Mouse (Mus musculus) intestine, embryonic 16.5 days (tissue): ENCODE measurements around the gene Iqgap2. TPM values are rescaled to one million over a fixed set of nuclear protein-coding genes. Genes with fewer than 3 reads are reported as not detected.

Experiments
- ATAC-seq: fragments of 200-750 bp; cut with Nextera tagmentation; 2 replicates; pipeline ENCODE4 v1.8.0; 2017; ENCODE audit warnings: moderate TSS enrichment, moderate library complexity
- H3K27ac ChIP-seq: fragments of 300-500 bp; sonication (generic); 2 replicates; pipeline ENCODE4 v1.5.1; 2014; ENCODE audit warnings: mild to moderate bottlenecking, low read length
- H3K27me3 ChIP-seq: fragments of 300-500 bp; sonication (generic); replicated peaks from 2 replicates; pipeline ENCODE4 v1.6.1; 2014; ENCODE audit warnings: low read length, control low read depth, mixed read lengths; ENCODE audit not compliant: control insufficient read depth, insufficient read depth
- H3K36me3 ChIP-seq: fragments of 300-500 bp; sonication (generic); 2 replicates; pipeline ENCODE4 v1.6.1; 2014; ENCODE audit warnings: low read length, control low read depth; ENCODE audit not compliant: control insufficient read depth, insufficient read depth
- H3K4me1 ChIP-seq: fragments of 300-500 bp; sonication (generic); 2 replicates; pipeline ENCODE4 v1.6.1; 2014; ENCODE audit warnings: low read length, control low read depth, mixed read lengths; ENCODE audit not compliant: control insufficient read depth, insufficient read depth
- H3K4me2 ChIP-seq: fragments of 300-500 bp; sonication (generic); 2 replicates; pipeline ENCODE4 v1.6.1; 2014; ENCODE audit warnings: low read depth, low read length, control low read depth
- H3K4me3 ChIP-seq: fragments of 300-500 bp; sonication (generic); 2 replicates; pipeline ENCODE4 v1.5.1; 2014; ENCODE audit warnings: mild to moderate bottlenecking, low read length
- H3K9ac ChIP-seq: fragments of 300-500 bp; sonication (generic); 2 replicates; pipeline ENCODE4 v1.6.1; 2014; ENCODE audit warnings: low read depth, low read length
- H3K9me3 ChIP-seq: fragments of 300-500 bp; sonication (generic); 2 replicates; pipeline ENCODE4 v1.6.1; 2016; ENCODE audit warnings: low read length, control low read depth; ENCODE audit not compliant: control insufficient read depth
- WGBS: fragments of 180-500 bp; shearing (Covaris S2); extraction: QIAGEN DNeasy Blood & Tissue Kit; methylation state at CpG from one replicate; pipeline ENCODE4 v1.1.7; 2014; 5-methylcytosine and 5-hydroxymethylcytosine counted together
- polyA plus RNA-seq: library from polyadenylated mRNA; unstranded; fragments of >200 nt; fragmentation: Nextera tagmentation; extraction: Ambion mirVana; gene quantifications from 2 replicates; pipeline ENCODE4 v1.2.1, GENCODE M21; 2015

Iqgap2 gene
- polyA plus RNA-seq, 1 experiment from 2014 or later: 29.4 TPM

DNA sequence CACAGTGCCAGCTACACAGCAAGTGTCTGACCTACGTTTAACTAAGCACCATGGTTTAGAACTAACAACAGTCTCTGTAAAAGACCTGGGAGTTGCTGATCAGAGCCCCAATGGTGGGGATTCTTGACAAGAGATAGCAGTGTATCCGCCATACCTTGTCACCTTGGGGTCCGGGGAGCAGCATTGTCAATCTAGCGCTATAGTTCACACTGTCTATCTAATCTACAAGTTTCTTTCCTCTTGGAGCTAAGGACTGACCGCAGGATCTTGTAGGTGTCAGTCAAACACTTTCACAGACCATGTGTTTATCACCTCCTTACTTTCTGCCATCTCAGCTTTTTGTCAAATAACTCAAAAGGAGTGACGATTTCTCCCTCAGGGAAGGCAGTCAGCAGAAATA is 87.6 kb downstream of the Iqgap2 start:
- no peak overlapping the region for H3K4me3 ChIP-seq
- WGBS: 78% methylated on average over 6 of the region's 6 CpGs
- no peak overlapping the region for H3K27ac ChIP-seq
- H3K36me3 ChIP-seq: no peaks in the 10 kb centered on the region
- no peak overlapping the region for H3K9ac ChIP-seq
- peaks cover 7% of the 10 kb centered on the region; the same call in 1 of the 2 replicates for H3K4me1 ChIP-seq
- ATAC-seq: no peak
- no peaks in the 10 kb centered on the region for H3K9me3 ChIP-seq
- no peak overlapping the region for H3K4me2 ChIP-seq
- no peaks in the 10 kb centered on the region for H3K27me3 ChIP-seq

DNA sequence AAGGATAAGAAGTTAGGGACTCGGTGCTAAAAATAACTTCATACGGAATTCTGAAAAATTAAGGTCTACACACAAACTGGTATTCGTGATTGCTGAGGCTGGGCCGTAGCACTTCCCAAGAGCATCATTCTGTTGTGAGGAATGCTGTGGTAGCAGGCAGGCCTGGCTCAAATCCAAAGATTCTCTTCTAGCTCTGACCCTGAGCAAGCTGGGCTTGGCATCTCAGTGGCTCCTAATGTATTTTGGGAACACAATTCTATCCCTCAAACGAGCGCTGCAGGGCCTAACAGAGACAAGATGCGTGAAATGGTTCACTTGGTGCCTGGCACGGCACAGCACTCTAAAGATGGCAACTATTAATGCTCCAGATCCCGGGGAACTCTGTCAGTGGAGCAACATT is 90.8 kb downstream of the Iqgap2 start:
- Histone ChIP-seq H3K4me2 (no peak overlapping the region), H3K4me3 (no peak overlapping the region), H3K36me3 (no peaks in the 10 kb centered on the region), H3K9ac (no peak overlapping the region), H3K27ac (no peak overlapping the region), H3K9me3 (no peaks in the 10 kb centered on the region), H3K27me3 (no peaks in the 10 kb centered on the region), H3K4me1 (peaks cover 6% of the 10 kb centered on the region; the same call in 1 of the 2 replicates)
- 78% methylated on average over 9 of the region's 9 CpGs for WGBS
- no peak for ATAC-seq

DNA sequence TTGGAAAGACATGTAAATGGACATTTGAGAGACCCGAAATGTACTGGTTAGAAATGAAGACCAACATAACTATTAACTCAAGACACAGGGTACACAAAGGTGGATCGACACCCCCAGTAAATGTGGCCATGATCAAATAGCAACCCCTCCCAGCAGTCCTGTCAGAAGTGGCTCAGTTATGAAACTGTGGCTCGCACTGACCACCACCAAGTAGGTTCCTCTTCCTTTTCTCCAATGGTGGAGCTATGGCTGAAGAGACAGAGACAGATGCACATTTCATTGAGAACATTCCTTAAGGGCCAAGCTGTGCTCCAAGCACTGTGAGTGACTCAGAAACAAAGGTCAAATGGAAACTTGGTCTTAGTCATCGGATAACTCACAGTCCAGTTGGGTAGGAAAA is 92.4 kb downstream of the Iqgap2 start:
- Histone ChIP-seq H3K9ac (no peak overlapping the region), H3K27ac (no peak overlapping the region), H3K4me1 (peaks cover 3% of the 10 kb centered on the region; the same call in 1 of the 2 replicates), H3K9me3 (no peaks in the 10 kb centered on the region), H3K36me3 (no peaks in the 10 kb centered on the region), H3K27me3 (no peaks in the 10 kb centered on the region), H3K4me2 (no peak overlapping the region), H3K4me3 (no peak overlapping the region)
- 72% methylated on average over 4 of the region's 4 CpGs for WGBS
- ATAC-seq: no peak

DNA sequence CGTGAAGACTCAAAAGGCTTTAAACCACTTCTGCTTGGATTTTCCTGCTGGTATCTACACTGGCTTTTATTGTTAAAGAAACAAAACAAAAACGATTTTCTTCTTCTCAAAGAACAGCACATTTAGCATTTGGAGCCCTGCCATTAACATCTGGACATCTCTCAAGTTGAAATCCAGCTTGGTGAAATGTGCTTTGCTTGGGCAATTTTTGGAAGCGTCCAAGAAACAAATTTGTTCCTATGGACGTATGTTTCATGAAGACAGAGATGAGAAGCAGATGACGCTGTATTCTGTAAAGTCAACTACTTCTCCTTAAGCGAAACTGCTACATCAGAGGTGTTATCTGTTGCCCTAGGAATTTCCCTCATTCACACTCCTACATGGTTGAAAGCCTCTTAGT is 93.0 kb downstream of the Iqgap2 start:
- no peaks in the 10 kb centered on the region for H3K36me3 ChIP-seq
- no peak overlapping the region for H3K4me2 ChIP-seq
- peaks cover 3% of the 10 kb centered on the region; the same call in 1 of the 2 replicates for H3K4me1 ChIP-seq
- H3K27ac ChIP-seq: no peak overlapping the region
- ATAC-seq: no peak
- H3K9me3 ChIP-seq: no peaks in the 10 kb centered on the region
- no peak overlapping the region for H3K9ac ChIP-seq
- 48% methylated on average over 6 of the region's 6 CpGs for WGBS
- no peaks in the 10 kb centered on the region for H3K27me3 ChIP-seq
- H3K4me3 ChIP-seq: no peak overlapping the region

DNA sequence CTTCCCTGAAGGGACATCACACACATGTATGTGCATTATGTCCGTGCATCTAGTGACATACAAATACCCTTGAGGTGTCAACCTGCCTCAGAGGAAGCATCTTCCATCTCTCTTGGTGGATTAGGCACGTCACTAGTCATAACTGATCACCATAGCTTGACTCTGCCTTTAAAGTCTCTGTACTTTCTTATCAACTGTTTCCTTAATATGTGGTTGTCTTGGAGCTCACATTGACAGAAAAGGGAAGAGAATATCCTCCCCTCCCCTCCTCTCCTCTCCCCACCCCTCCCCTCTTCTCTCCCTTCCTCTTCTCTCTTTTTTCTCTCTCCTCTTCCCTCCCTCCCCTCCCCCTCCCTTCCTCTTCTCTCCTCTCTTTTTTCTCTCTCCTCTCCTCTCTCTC is 94.2 kb downstream of the Iqgap2 start:
- 92% methylated on average over 2 of the region's 2 CpGs for WGBS
- Histone ChIP-seq H3K27me3 (no peaks in the 10 kb centered on the region), H3K36me3 (no peaks in the 10 kb centered on the region), H3K9ac (no peak overlapping the region), H3K4me2 (no peak overlapping the region), H3K4me3 (no peak overlapping the region), H3K4me1 (peaks cover 3% of the 10 kb centered on the region; the same call in 1 of the 2 replicates), H3K27ac (no peak overlapping the region), H3K9me3 (no peaks in the 10 kb centered on the region)
- ATAC-seq: no peak

DNA sequence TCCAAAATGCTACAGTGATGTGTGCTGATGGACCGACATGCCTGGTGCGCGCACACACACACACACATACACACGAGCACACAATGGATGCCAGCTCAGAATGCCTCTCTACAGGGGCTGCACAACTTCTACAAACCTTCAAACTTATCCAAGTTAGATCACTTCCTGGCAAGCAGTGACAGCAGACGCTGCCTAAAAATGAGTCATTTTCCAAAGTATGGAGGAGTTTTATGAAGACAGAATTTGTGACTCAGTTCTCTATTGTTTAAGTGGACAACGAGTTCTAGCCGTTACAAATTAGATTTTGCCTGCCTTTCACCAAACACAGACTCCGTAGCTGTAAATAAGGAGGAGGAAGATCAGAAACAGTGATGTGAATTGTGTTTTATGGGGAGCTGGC is 97.4 kb downstream of the Iqgap2 start:
- no peak for ATAC-seq
- Histone ChIP-seq H3K9me3 (no peaks in the 10 kb centered on the region), H3K4me2 (no peak overlapping the region), H3K27me3 (no peaks in the 10 kb centered on the region), H3K36me3 (no peaks in the 10 kb centered on the region), H3K9ac (no peak overlapping the region), H3K27ac (no peak overlapping the region), H3K4me3 (no peak overlapping the region), H3K4me1 (peaks cover 4% of the 10 kb centered on the region; the same call in 1 of the 2 replicates)
- WGBS: 73% methylated on average over 8 of the region's 8 CpGs

DNA sequence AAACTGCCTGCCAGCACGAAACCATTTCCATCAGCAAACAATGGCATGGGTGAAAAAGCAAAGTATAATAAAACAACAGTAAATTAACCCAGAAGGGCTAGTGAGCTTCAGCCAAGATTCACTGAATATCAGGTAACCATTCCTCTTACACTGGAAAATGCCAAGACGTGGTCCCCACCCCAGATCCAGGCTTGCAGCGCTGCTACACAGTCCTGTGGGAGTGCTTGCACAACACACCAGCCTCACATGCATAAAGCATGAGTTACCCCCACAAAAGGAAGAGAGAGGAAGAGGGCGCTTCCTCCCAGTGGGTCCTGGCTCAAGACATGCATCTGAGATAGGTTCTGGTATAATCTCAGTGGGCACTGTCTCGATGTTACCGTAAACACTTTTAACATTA is 100.8 kb downstream of the Iqgap2 start:
- Histone ChIP-seq H3K9me3 (no peaks in the 10 kb centered on the region), H3K4me2 (no peak overlapping the region), H3K27ac (no peak overlapping the region), H3K36me3 (no peaks in the 10 kb centered on the region), H3K4me3 (no peak overlapping the region), H3K9ac (no peak overlapping the region), H3K27me3 (no peaks in the 10 kb centered on the region), H3K4me1 (peaks cover 8% of the 10 kb centered on the region; the same call in 1 of the 2 replicates)
- ATAC-seq: no peak
- 78% methylated on average over 6 of the region's 6 CpGs for WGBS

DNA sequence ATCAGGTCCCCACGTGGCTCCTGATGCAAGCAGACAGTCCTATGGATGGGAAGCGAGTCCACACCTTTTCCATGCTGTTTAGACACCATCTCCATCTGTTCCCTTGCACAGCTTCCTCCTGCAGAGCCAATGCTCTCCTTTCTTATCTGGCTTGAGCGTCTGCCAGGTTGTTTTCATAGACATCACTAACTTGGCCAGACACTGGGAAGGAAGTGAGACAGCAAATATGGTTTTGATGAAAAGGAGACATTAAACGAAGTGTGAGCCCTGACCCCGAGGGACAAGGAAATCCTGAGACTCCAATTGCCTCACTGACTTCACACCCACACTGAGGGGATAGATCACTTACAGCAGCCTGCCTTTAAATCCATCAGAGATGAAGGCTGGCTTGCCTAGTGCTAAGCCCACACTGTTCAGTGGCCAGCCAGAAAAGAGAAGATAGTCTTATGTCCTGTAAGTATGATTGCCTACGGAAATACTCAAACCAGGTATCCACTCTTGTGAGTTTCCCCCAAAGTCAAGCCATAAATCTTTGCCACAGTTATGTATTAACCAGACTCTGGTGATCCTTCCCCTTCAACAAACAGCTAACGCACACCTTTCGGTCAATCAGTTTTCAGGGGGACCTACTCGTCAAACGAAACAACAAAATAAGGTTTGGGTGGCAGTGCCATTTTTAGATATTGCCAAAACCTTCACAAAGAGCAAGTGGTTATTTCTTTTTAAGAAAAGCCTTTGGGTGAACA is 102.9 kb downstream of the Iqgap2 start:
- WGBS: 53% methylated on average over 10 of the region's 10 CpGs
- no peak overlapping the region for H3K4me3 ChIP-seq
- 0 out of 2 replicates have a peak, but pooled peaks have one; percentile 31 for ATAC-seq
- no peaks in the 10 kb centered on the region for H3K36me3 ChIP-seq
- no peaks in the 10 kb centered on the region for H3K27me3 ChIP-seq
- H3K9me3 ChIP-seq: no peaks in the 10 kb centered on the region
- no peak overlapping the region for H3K27ac ChIP-seq
- no peak overlapping the region for H3K9ac ChIP-seq
- H3K4me1 ChIP-seq: peaks cover 8% of the 10 kb centered on the region; the same call in 1 of the 2 replicates
- H3K4me2 ChIP-seq: peak overlapping the region; percentile 10; the same call in 1 of the 2 replicates

DNA sequence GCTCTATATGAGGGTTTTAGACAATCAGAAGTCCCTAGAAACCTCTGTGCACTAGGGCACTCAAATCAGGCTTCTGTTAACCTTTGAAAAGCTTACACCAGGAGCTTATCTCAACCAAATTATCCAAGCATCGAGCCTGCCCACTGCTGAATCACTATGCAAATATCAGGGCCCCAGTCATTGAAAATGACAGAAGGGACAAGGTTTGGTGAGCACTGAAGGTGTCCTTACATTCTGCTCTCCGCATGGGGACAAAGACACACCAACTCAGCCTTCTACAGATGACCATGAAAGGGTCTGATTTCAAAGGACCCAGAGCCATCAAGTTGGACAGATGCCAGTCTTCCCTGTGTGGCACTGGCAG is 108.8 kb downstream of the Iqgap2 start:
- Histone ChIP-seq H3K4me2 (no peak overlapping the region), H3K27me3 (no peaks in the 10 kb centered on the region), H3K4me1 (peaks cover 29% of the 10 kb centered on the region), H3K27ac (no peak overlapping the region; the same call in 1 of the 2 replicates), H3K4me3 (no peak overlapping the region), H3K36me3 (no peaks in the 10 kb centered on the region), H3K9me3 (no peaks in the 10 kb centered on the region), H3K9ac (0 out of 2 replicates have a peak overlapping the region, but pooled peaks have one; percentile 26)
- WGBS: 56% methylated on average over 2 of the region's 2 CpGs
- ATAC-seq: peak; percentile 57
